Mouse (Mus musculus) CH12.LX (cell line): Measurements from ENCODE around the gene Olfr822. TPM values are rescaled to one million over a fixed set of nuclear protein-coding genes. Genes with fewer than 3 reads are reported as not detected.
"Not testable (repeated sequence)": the region's sequence is repeated elsewhere in the genome, so short reads cannot be mapped to it uniquely, and the experiment has no call there.

Source experiments
- DNase-seq: peaks from one replicate; pipeline ENCODE4 v3.0.0-alpha.2; 2013; ENCODE audit errors: extremely low read depth
- H3K27ac ChIP-seq: 2 replicates; pipeline ENCODE4 v1.5.1; 2012; ENCODE audit warnings: low read depth, mild to moderate bottlenecking, control low read depth, moderate library complexity; ENCODE audit not compliant: insufficient read depth
- H3K27me3 ChIP-seq: replicated peaks from 2 replicates; pipeline ENCODE3; 2012; ENCODE audit warnings: inconsistent platforms
- H3K36me3 ChIP-seq, 2 experiments: replicated peaks in 1 of 2; 2 replicates each; pipeline versions ENCODE3 to v1.6.1; 2012; ENCODE audit warnings: inconsistent platforms in 1 of 2, low read length in 1 of 2, mild to moderate bottlenecking in 1 of 2, mixed read lengths in 1 of 2, moderate library complexity in 1 of 2; ENCODE audit not compliant: control insufficient read depth in 1 of 2, insufficient read depth in 1 of 2
- H3K4me1 ChIP-seq, 2 experiments: 2 replicates each; pipeline ENCODE4 v1.6.1; 2012; ENCODE audit warnings: inconsistent platforms in 1 of 2, moderate library complexity in 1 of 2; ENCODE audit not compliant: insufficient read depth in 2 of 2, control insufficient read depth in 1 of 2
- H3K4me2 ChIP-seq: 2 replicates; pipeline ENCODE4 v1.6.1; 2012; ENCODE audit warnings: low read depth, mild to moderate bottlenecking, control low read depth; ENCODE audit not compliant: poor library complexity, insufficient read depth, severe bottlenecking
- H3K4me3 ChIP-seq, 3 experiments: fragments of 150-350 bp in 1 of 3; sonication (generic) in 1 of 3; replicated peaks in 1 of 3; 2 replicates each; pipeline versions ENCODE3 to v1.5.1; 2011 to 2012; ENCODE audit warnings: low read depth in 2 of 3, low read length in 2 of 3, mild to moderate bottlenecking in 2 of 3, moderate library complexity in 2 of 3, control low read depth in 1 of 3, improper control_type of control experiment in 1 of 3, inconsistent platforms in 1 of 3, mixed read lengths in 1 of 3; ENCODE audit not compliant: poor library complexity in 1 of 3
- H3K79me2 ChIP-seq: replicated peaks from 2 replicates; pipeline ENCODE4 v1.6.1; 2012; ENCODE audit warnings: mild to moderate bottlenecking, moderate library complexity; ENCODE audit not compliant: control insufficient read depth, poor library complexity, insufficient read depth, severe bottlenecking; ENCODE audit errors: extremely low read depth
- H3K9ac ChIP-seq: 2 replicates; pipeline ENCODE4 v1.6.1; 2012; ENCODE audit warnings: low read depth, mild to moderate bottlenecking, control low read depth, moderate library complexity; ENCODE audit not compliant: insufficient read depth
- H3K9me3 ChIP-seq: replicated peaks from 2 replicates; pipeline ENCODE3; 2012; ENCODE audit warnings: low read length, inconsistent platforms, mixed read lengths
- CHD1 ChIP-seq: IDR thresholded peaks from 2 replicates; pipeline ENCODE4 v1.6.1; 2012; ENCODE audit warnings: low read depth, low read length, improper control_type of control experiment, inconsistent platforms
- CTCF ChIP-seq, 2 experiments: IDR thresholded peaks in 1 of 2; conservative IDR thresholded peaks in 1 of 2; 2 replicates each; pipeline ENCODE4 v1.5.1; 2011 to 2012; ENCODE audit warnings: low read depth in 2 of 2, low read length in 2 of 2, improper control_type of control experiment in 1 of 2, inconsistent platforms in 1 of 2, mild to moderate bottlenecking in 1 of 2, moderate library complexity in 1 of 2
- ELF1 ChIP-seq: IDR thresholded peaks from 2 replicates; pipeline ENCODE4 v1.6.1; 2014; ENCODE audit warnings: low read depth, mild to moderate bottlenecking, inconsistent platforms, low read length, improper control_type of control experiment
- ETS1 ChIP-seq: conservative IDR thresholded peaks from 2 replicates; pipeline ENCODE4 v1.6.1; 2012; ENCODE audit warnings: low read depth, mild to moderate bottlenecking, inconsistent platforms, low read length, improper control_type of control experiment, moderate library complexity
- HCFC1 ChIP-seq: IDR thresholded peaks from 2 replicates; pipeline ENCODE4 v1.6.1; 2012; ENCODE audit warnings: low read depth, mild to moderate bottlenecking, inconsistent platforms, low read length, improper control_type of control experiment
- JUN ChIP-seq: IDR thresholded peaks from 2 replicates; pipeline ENCODE4 v1.6.1; 2011; ENCODE audit warnings: low read depth, mild to moderate bottlenecking, low read length, improper control_type of control experiment, moderate library complexity; ENCODE audit not compliant: insufficient read depth
- KAT2A ChIP-seq: IDR thresholded peaks from 2 replicates; pipeline ENCODE4 v1.6.1; 2012; ENCODE audit warnings: low read length, improper control_type of control experiment, inconsistent platforms; ENCODE audit not compliant: insufficient replicate concordance
- MAZ ChIP-seq: IDR thresholded peaks from 2 replicates; pipeline ENCODE4 v1.6.1; 2012; ENCODE audit warnings: low read depth, mild to moderate bottlenecking, inconsistent platforms, low read length, improper control_type of control experiment, moderate library complexity
- MEF2A ChIP-seq: IDR thresholded peaks from 2 replicates; pipeline ENCODE4 v1.6.1; 2014; ENCODE audit warnings: low read depth, mild to moderate bottlenecking, inconsistent platforms, low read length, improper control_type of control experiment, borderline replicate concordance
- MXI1 ChIP-seq: IDR thresholded peaks from 2 replicates; pipeline ENCODE4 v1.6.1; 2011; ENCODE audit warnings: mild to moderate bottlenecking, low read depth, low read length, improper control_type of control experiment
- NRF1 ChIP-seq: IDR thresholded peaks from 2 replicates; pipeline ENCODE4 v1.6.1; 2014; ENCODE audit warnings: low read depth, mild to moderate bottlenecking, inconsistent platforms, low read length, improper control_type of control experiment, moderate library complexity
- POLR2AphosphoS2 ChIP-seq: IDR thresholded peaks from 2 replicates; pipeline ENCODE4 v1.6.1; 2011; ENCODE audit warnings: low read depth, low read length, improper control_type of control experiment
- RAD21 ChIP-seq: IDR thresholded peaks from 2 replicates; pipeline ENCODE4 v1.6.1; 2011; ENCODE audit warnings: low read depth, mild to moderate bottlenecking, low read length, improper control_type of control experiment, moderate library complexity
- RCOR1 ChIP-seq: conservative IDR thresholded peaks from 2 replicates; pipeline ENCODE4 v1.6.1; 2012; ENCODE audit warnings: low read depth, mild to moderate bottlenecking, inconsistent platforms, low read length, improper control_type of control experiment
- SMC3 ChIP-seq: IDR thresholded peaks from 2 replicates; pipeline ENCODE4 v1.6.1; 2011; ENCODE audit warnings: low read depth, low read length, improper control_type of control experiment
- TBP ChIP-seq: conservative IDR thresholded peaks from 2 replicates; pipeline ENCODE4 v1.6.1; 2011; ENCODE audit warnings: low read depth, low read length, improper control_type of control experiment
- UBTF ChIP-seq: IDR thresholded peaks from 2 replicates; pipeline ENCODE4 v1.6.1; 2012; ENCODE audit warnings: low read depth, mild to moderate bottlenecking, inconsistent platforms, low read length, improper control_type of control experiment, moderate library complexity
- USF1 ChIP-seq: IDR thresholded peaks from 2 replicates; pipeline ENCODE4 v1.6.1; 2014; ENCODE audit warnings: low read depth, mild to moderate bottlenecking, inconsistent platforms, low read length, improper control_type of control experiment
- USF2 ChIP-seq: conservative IDR thresholded peaks from 2 replicates; pipeline ENCODE4 v1.6.1; 2011; ENCODE audit warnings: low read depth, low read length, improper control_type of control experiment
- ZC3H11A ChIP-seq: IDR thresholded peaks from 2 replicates; pipeline ENCODE4 v1.6.1; 2012; ENCODE audit warnings: low read depth, mild to moderate bottlenecking, inconsistent platforms, low read length, improper control_type of control experiment
- ZKSCAN1 ChIP-seq: IDR thresholded peaks from 2 replicates; pipeline ENCODE4 v1.6.1; 2012; ENCODE audit warnings: low read depth, inconsistent platforms, low read length, improper control_type of control experiment, borderline replicate concordance
- ZMIZ1 ChIP-seq: IDR thresholded peaks from 2 replicates; pipeline ENCODE4 v1.6.1; 2012; ENCODE audit warnings: low read depth, mild to moderate bottlenecking, inconsistent platforms, low read length, improper control_type of control experiment
- dilution Hi-C: fragments of 300-500 bp; cut with MboI; formaldehyde crosslinking; loops from 2 replicates; pipeline ENCODE4 v1.14.3; 2020; ENCODE audit warnings: low sequenced_read_pairs; ENCODE audit not compliant: extremely low pct_unique_long_range_greater_than_20kb, extremely low pct_ligation_motif_present
- in situ Hi-C: fragments of 300-500 bp; cut with MboI; formaldehyde crosslinking; loops from 3 replicates; pipeline ENCODE4 v1.14.3; 2019; ENCODE audit warnings: low sequenced_read_pairs, low pct_ligation_motif_present, low pct_unique_long_range_greater_than_20kb, mixed read lengths
- polyA plus RNA-seq: library from polyadenylated mRNA; unstranded; fragments of >175 nt; gene quantifications from 2 replicates; pipeline ENCODE4 v1.2.1, GENCODE M21; 2012; ENCODE audit warnings: low read depth; ENCODE audit not compliant: insufficient read length
- total RNA-seq, 2 experiments: library from RNA; depleted of rRNA; stranded (reverse); fragments of 300-350 nt in 1 of 2; fragments of >200 nt in 1 of 2; gene quantifications; 2 replicates each; pipeline ENCODE4 v1.2.3; 2012 to 2014

The Olfr822 gene
- total and polyA plus RNA-seq, 3 experiments, result not detected

DNA sequence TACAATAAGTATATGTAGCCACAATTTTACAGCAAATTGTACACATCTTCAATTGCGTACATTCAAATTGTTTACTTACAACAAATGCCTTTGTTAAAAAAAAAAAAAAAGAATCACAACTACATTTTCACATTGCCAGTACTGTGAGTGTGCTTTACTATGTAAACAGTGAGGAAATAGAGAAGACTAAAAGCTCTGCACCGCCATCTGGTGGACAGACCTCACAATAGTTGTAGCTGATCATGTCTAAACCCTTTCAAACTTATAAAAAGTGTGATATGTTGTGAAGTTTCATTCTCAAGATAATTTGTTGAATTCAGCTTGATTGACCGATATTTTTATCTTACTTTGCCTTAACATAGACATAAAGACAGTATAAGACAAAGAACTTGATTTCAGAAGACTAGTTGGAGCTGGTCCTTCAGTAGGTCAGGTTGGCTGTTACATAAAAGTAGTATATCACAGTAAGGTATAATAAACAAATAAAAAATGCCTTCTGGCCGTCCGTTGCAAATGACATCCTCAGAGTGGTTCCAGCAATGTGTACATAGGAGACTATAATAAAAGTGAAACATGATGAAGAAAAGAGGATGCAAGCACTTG is 21.9 kb downstream of the Olfr822 start:
- Histone ChIP-seq H3K79me2 (no peaks in the 10 kb centered on the region), H3K9ac (no peak overlapping the region), H3K4me3 (no peak overlapping the region), H3K4me1 (no peaks in the 10 kb centered on the region), H3K9me3 (no peaks in the 10 kb centered on the region), H3K36me3 (no peaks in the 10 kb centered on the region), H3K27ac (no peak overlapping the region), H3K4me2 (no peak overlapping the region), H3K27me3 (no peaks in the 10 kb centered on the region)
- in situ Hi-C loops (loop anchor here (25.0 kb wide), 1 partner anchor 106 kb away; the partner anchor contains the start of genes Gm10310 and Olfr247), dilution Hi-C loops (no loop called here)
- peak in 1 of 2 experiments; percentile 85; a peak in 2 of 4 replicates for TF ChIP-seq CTCF (conservative IDR thresholded peaks at IDR 0.05 in 1 of 2, IDR thresholded peaks at IDR 0.05 in 1 of 2; ENCODE audit: low read depth in 2 of 2, low read length in 2 of 2)
- peak; percentile 80 for TF ChIP-seq RAD21
- no peak for TF ChIP-seq TBP
- no peak for TF ChIP-seq CHD1
- TF ChIP-seq POLR2AphosphoS2, result no peak
- no peak for TF ChIP-seq UBTF
- TF ChIP-seq MEF2A, result no peak
- TF ChIP-seq SMC3, result peak; percentile 91
- no peak for TF ChIP-seq MXI1
- TF ChIP-seq USF1, result no peak
- no peak for TF ChIP-seq RCOR1
- peak; percentile 24; the same call in 1 of the 2 replicates for TF ChIP-seq ZC3H11A
- TF ChIP-seq MAZ, result no peak
- no peak for TF ChIP-seq HCFC1
- TF ChIP-seq ZKSCAN1, result no peak
- no peak for TF ChIP-seq ZMIZ1
- TF ChIP-seq USF2, result no peak
- no peak for TF ChIP-seq JUN
- no peak for TF ChIP-seq KAT2A
- DNase-seq, result peak; percentile 70

DNA sequence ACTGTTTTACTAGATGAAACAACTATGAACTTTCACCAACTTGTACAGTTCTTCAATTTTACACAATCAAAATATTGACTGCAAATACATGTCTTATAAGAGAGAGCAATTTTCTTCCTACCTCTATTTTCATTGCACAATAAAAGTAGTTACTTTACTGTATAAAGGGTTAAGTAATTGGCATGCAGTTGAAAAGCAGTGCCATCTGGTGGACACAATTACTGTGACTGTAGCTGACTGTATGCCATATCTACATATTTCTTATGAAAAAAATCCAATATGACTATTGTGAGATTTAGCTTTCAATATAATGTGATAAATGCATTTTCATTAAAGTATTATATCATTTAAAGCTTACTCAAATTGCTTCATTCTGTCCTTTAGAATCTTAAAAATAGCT is 25.1 kb downstream of the Olfr822 start:
- H3K9ac ChIP-seq, result no peak overlapping the region
- TF ChIP-seq ETS1, result no peak
- peak in 1 of 2 experiments; percentile 65; a peak in 2 of 4 replicates for TF ChIP-seq CTCF (conservative IDR thresholded peaks at IDR 0.05 in 1 of 2, IDR thresholded peaks at IDR 0.05 in 1 of 2; ENCODE audit: low read depth in 2 of 2, low read length in 2 of 2)
- no peak for TF ChIP-seq NRF1
- peak; percentile 38 for TF ChIP-seq RAD21
- no peak for TF ChIP-seq ELF1
- TF ChIP-seq SMC3, result peak; percentile 57
- H3K4me2 ChIP-seq, result no peak overlapping the region
- in situ Hi-C loops, result loop anchor here (25.0 kb wide), 1 partner anchor 109 kb away; the partner anchor contains the start of genes Gm10310 and Olfr247
- H3K27me3 ChIP-seq, result no peaks in the 10 kb centered on the region
- H3K36me3 ChIP-seq, result no peaks in the 10 kb centered on the region
- no peaks in the 10 kb centered on the region for H3K4me1 ChIP-seq
- dilution Hi-C loops, result no loop called here
- no peak overlapping the region for H3K4me3 ChIP-seq
- peak; percentile 29 for DNase-seq
- H3K9me3 ChIP-seq, result no peaks in the 10 kb centered on the region
- no peaks in the 10 kb centered on the region for H3K79me2 ChIP-seq
- H3K27ac ChIP-seq, result no peak overlapping the region

DNA sequence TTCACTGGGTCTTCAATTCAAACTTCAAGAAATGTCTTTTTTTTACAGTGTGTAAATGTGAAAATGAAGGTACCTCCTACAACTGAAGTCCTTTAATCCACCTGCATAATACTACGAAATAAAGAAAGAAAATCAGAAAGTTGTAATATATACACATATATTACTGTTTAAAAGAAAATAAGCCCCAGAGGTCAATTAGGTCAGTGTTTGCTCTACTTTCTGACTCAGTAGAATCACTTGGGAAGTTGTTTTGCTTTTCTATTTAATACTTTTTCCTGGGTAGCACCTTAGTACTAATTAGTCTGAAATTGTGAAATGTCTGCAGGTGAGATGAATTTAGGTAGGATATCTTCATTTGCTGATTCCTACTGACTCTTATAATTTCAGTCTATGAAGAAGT is 44.3 kb downstream of the Olfr822 start, which contains the start of gene Olfr823:
Gene Olfr823, minus strand, starts transcription at position 101 of the 400 bp plus-strand sequence.
- DNase-seq, H3K27me3 ChIP-seq, H3K9ac ChIP-seq, H3K36me3 ChIP-seq, in situ Hi-C loops, H3K4me1 ChIP-seq, H3K4me2 ChIP-seq, H3K9me3 ChIP-seq, H3K79me2 ChIP-seq, H3K4me3 ChIP-seq, dilution Hi-C loops, H3K27ac ChIP-seq: not testable (repeated sequence)
